Mouse (Mus musculus): ENCODE measurements around the gene Smim13. TPM values are rescaled to one million over a fixed set of nuclear protein-coding genes. Genes with fewer than 3 reads are reported as not detected.

Smim13 gene
- polyA plus RNA-seq, 1 experiment: 9.9 TPM

GRCm38 (mm10) chr13:41235845-41236741, 13.6 kb upstream of the Smim13 start:
- 51% methylated on average over 13 of the region's 13 CpGs for WGBS
- DNase-seq: no peak
- H3K4me1 ChIP-seq (replicated peaks; ENCODE audit: control insufficient read depth, insufficient read depth, low read length): no peaks in the 10 kb centered on the region
- TF ChIP-seq POLR2A (IDR thresholded peaks at IDR 0.05; ENCODE audit: control insufficient read depth, extremely low read depth, insufficient read depth, low read length, poor library complexity) (no peak), CTCF (IDR thresholded peaks at IDR 0.05; ENCODE audit: borderline replicate concordance, control insufficient read depth, extremely low read depth, insufficient read depth, low read length, poor library complexity) (no peak)
- H3K27ac ChIP-seq (ENCODE audit: control insufficient read depth, insufficient read depth, low read length): no peak overlapping the region
- H3K27me3 ChIP-seq (ENCODE audit: control insufficient read depth, insufficient read depth, low read length): no peaks in the 10 kb centered on the region
- H3K4me3 ChIP-seq (ENCODE audit: control insufficient read depth, insufficient read depth, low read length): no peak overlapping the region
- H3K36me3 ChIP-seq (ENCODE audit: control insufficient read depth, insufficient read depth, low read length): no peaks in the 10 kb centered on the region

GRCm38 (mm10) chr13:41238035-41238804, 11.4 kb upstream of the Smim13 start:
- TF ChIP-seq POLR2A (IDR thresholded peaks at IDR 0.05; ENCODE audit: control insufficient read depth, extremely low read depth, insufficient read depth, low read length, poor library complexity): no peak
- no peak for TF ChIP-seq CTCF (IDR thresholded peaks at IDR 0.05; ENCODE audit: borderline replicate concordance, control insufficient read depth, extremely low read depth, insufficient read depth, low read length, poor library complexity)
- Histone ChIP-seq H3K27me3 (ENCODE audit: control insufficient read depth, insufficient read depth, low read length) (no peaks in the 10 kb centered on the region), H3K4me3 (ENCODE audit: control insufficient read depth, insufficient read depth, low read length) (no peak overlapping the region), H3K27ac (ENCODE audit: control insufficient read depth, insufficient read depth, low read length) (no peak overlapping the region), H3K36me3 (ENCODE audit: control insufficient read depth, insufficient read depth, low read length) (no peaks in the 10 kb centered on the region), H3K4me1 (replicated peaks; ENCODE audit: control insufficient read depth, insufficient read depth, low read length) (no peaks in the 10 kb centered on the region)
- WGBS: 85% methylated on average over 10 of the region's 10 CpGs
- DNase-seq: no peak

- H3K4me3 ChIP-seq (ENCODE audit: control insufficient read depth, insufficient read depth, low read length): no peak overlapping the region
- no peaks in the 10 kb centered on the region for H3K36me3 ChIP-seq (ENCODE audit: control insufficient read depth, insufficient read depth, low read length)
- WGBS: 2% methylated on average over 5 of the region's 5 CpGs
- no peaks in the 10 kb centered on the region for H3K27me3 ChIP-seq (ENCODE audit: control insufficient read depth, insufficient read depth, low read length)
- H3K27ac ChIP-seq (ENCODE audit: control insufficient read depth, insufficient read depth, low read length): no peak overlapping the region
- H3K4me1 ChIP-seq (replicated peaks; ENCODE audit: control insufficient read depth, insufficient read depth, low read length): no peaks in the 10 kb centered on the region
- no peak for DNase-seq
- TF ChIP-seq POLR2A (IDR thresholded peaks at IDR 0.05; ENCODE audit: control insufficient read depth, extremely low read depth, insufficient read depth, low read length, poor library complexity): no peak
- TF ChIP-seq CTCF (IDR thresholded peaks at IDR 0.05; ENCODE audit: borderline replicate concordance, control insufficient read depth, extremely low read depth, insufficient read depth, low read length, poor library complexity): no peak
These were observed 10.9 kb upstream of the Smim13 start for GRCm38 (mm10) chr13:41238805-41239130.

GRCm38 (mm10) chr13:41241557-41241956, 8.1 kb upstream of the Smim13 start:
- no peak for TF ChIP-seq POLR2A (IDR thresholded peaks at IDR 0.05; ENCODE audit: control insufficient read depth, extremely low read depth, insufficient read depth, low read length, poor library complexity)
- no peak for TF ChIP-seq CTCF (IDR thresholded peaks at IDR 0.05; ENCODE audit: borderline replicate concordance, control insufficient read depth, extremely low read depth, insufficient read depth, low read length, poor library complexity)
- H3K27ac ChIP-seq (ENCODE audit: control insufficient read depth, insufficient read depth, low read length): no peak overlapping the region
- no peak overlapping the region for H3K4me3 ChIP-seq (ENCODE audit: control insufficient read depth, insufficient read depth, low read length)
- peaks cover 2% of the 10 kb centered on the region; the same call in 1 of the 2 replicates for H3K4me1 ChIP-seq (replicated peaks; ENCODE audit: control insufficient read depth, insufficient read depth, low read length)
- DNase-seq: no peak
- no peaks in the 10 kb centered on the region for H3K36me3 ChIP-seq (ENCODE audit: control insufficient read depth, insufficient read depth, low read length)
- no peaks in the 10 kb centered on the region for H3K27me3 ChIP-seq (ENCODE audit: control insufficient read depth, insufficient read depth, low read length)
- 19% methylated on average over 2 of the region's 2 CpGs for WGBS

GRCm38 (mm10) chr13:41244306-41244830, 5.3 kb upstream of the Smim13 start:
- WGBS: 37% methylated on average over 6 of the region's 6 CpGs
- no peaks in the 10 kb centered on the region for H3K36me3 ChIP-seq (ENCODE audit: control insufficient read depth, insufficient read depth, low read length)
- peaks cover 6% of the 10 kb centered on the region for H3K4me1 ChIP-seq (replicated peaks; ENCODE audit: control insufficient read depth, insufficient read depth, low read length)
- H3K27me3 ChIP-seq (ENCODE audit: control insufficient read depth, insufficient read depth, low read length): no peaks in the 10 kb centered on the region
- DNase-seq: no peak
- H3K4me3 ChIP-seq (ENCODE audit: control insufficient read depth, insufficient read depth, low read length): no peak overlapping the region
- TF ChIP-seq CTCF (IDR thresholded peaks at IDR 0.05; ENCODE audit: borderline replicate concordance, control insufficient read depth, extremely low read depth, insufficient read depth, low read length, poor library complexity) (no peak), POLR2A (IDR thresholded peaks at IDR 0.05; ENCODE audit: control insufficient read depth, extremely low read depth, insufficient read depth, low read length, poor library complexity) (no peak)
- H3K27ac ChIP-seq (ENCODE audit: control insufficient read depth, insufficient read depth, low read length): no peak overlapping the region

GRCm38 (mm10) chr13:41248751-41249520, 708 bp upstream of the Smim13 start:
- peak overlapping the region; percentile 36 for H3K4me3 ChIP-seq (ENCODE audit: control insufficient read depth, insufficient read depth, low read length)
- peak overlapping the region; percentile 87 for H3K27ac ChIP-seq (ENCODE audit: control insufficient read depth, insufficient read depth, low read length)
- TF ChIP-seq POLR2A (IDR thresholded peaks at IDR 0.05; ENCODE audit: control insufficient read depth, extremely low read depth, insufficient read depth, low read length, poor library complexity) (no peak), CTCF (IDR thresholded peaks at IDR 0.05; ENCODE audit: borderline replicate concordance, control insufficient read depth, extremely low read depth, insufficient read depth, low read length, poor library complexity) (no peak)
- H3K27me3 ChIP-seq (ENCODE audit: control insufficient read depth, insufficient read depth, low read length): no peaks in the 10 kb centered on the region
- DNase-seq: peak; percentile 73
- WGBS: 47% methylated on average over 12 of the region's 12 CpGs
- no peaks in the 10 kb centered on the region for H3K36me3 ChIP-seq (ENCODE audit: control insufficient read depth, insufficient read depth, low read length)
- H3K4me1 ChIP-seq (replicated peaks; ENCODE audit: control insufficient read depth, insufficient read depth, low read length): peaks cover 9% of the 10 kb centered on the region
